Mouse (Mus musculus): ENCODE data around the gene Tcea3. TPM values are rescaled to one million over a fixed set of nuclear protein-coding genes. Genes with fewer than 3 reads are reported as not detected.

The Tcea3 gene
- total RNA-seq, 2 experiments from 2014 or later = 344 to 373 TPM

GRCm38 (mm10) chr4:136261912-136262311, 14.4 kb downstream of the Tcea3 start:
- Histone ChIP-seq H3K27ac (peak overlapping the region; percentile 84), H3K4me3 (no peak overlapping the region)
- DNase-seq = peak; percentile 68
- TF ChIP-seq CTCF (IDR thresholded peaks at IDR 0.05) = 0 out of 2 replicates have a peak, but pooled peaks have one; percentile 1
- intact Hi-C loops (cut with DNase I) = loop anchor here (1.0 to 2.0 kb wide), 2 partner anchors 23 to 63 kb away; no protein-coding TSS in a partner anchor

GRCm38 (mm10) chr4:136263555-136263954, 16.0 kb downstream of the Tcea3 start:
- Histone ChIP-seq H3K27ac (no peak overlapping the region), H3K4me3 (no peak overlapping the region)
- no peak for TF ChIP-seq CTCF (IDR thresholded peaks at IDR 0.05)
- DNase-seq = no peak
- intact Hi-C loops (cut with DNase I) = no loop called here

GRCm38 (mm10) chr4:136266716-136267343, 19.3 kb downstream of the Tcea3 start:
- intact Hi-C loops (cut with DNase I) = no loop called here
- Histone ChIP-seq H3K27ac (no peak overlapping the region), H3K4me3 (no peak overlapping the region)
- no peak for DNase-seq
- no peak for TF ChIP-seq CTCF (IDR thresholded peaks at IDR 0.05)

GRCm38 (mm10) chr4:136268912-136269311, 21.4 kb downstream of the Tcea3 start:
- intact Hi-C loops (cut with DNase I) = no loop called here
- DNase-seq = no peak
- Histone ChIP-seq H3K27ac (no peak overlapping the region), H3K4me3 (no peak overlapping the region)
- no peak for TF ChIP-seq CTCF (IDR thresholded peaks at IDR 0.05)

GRCm38 (mm10) chr4:136270648-136271047, 23.1 kb downstream of the Tcea3 start:
- Histone ChIP-seq H3K27ac (peak overlapping the region; percentile 80), H3K4me3 (no peak overlapping the region)
- intact Hi-C loops (cut with DNase I) = no loop called here
- TF ChIP-seq CTCF (IDR thresholded peaks at IDR 0.05) = no peak
- DNase-seq = peak; percentile 75

- no peak for DNase-seq
- Histone ChIP-seq H3K4me3 (no peak overlapping the region), H3K27ac (peak overlapping the region; percentile 92)
- TF ChIP-seq CTCF (IDR thresholded peaks at IDR 0.05) = no peak
- intact Hi-C loops (cut with DNase I) = no loop called here
Measured at GRCm38 (mm10) chr4:136281097-136281496, 33.6 kb downstream of the Tcea3 start.

GRCm38 (mm10) chr4:136281611-136282010, 34.1 kb downstream of the Tcea3 start:
- intact Hi-C loops (cut with DNase I) = no loop called here
- Histone ChIP-seq H3K4me3 (no peak overlapping the region), H3K27ac (peak overlapping the region; percentile 92)
- peak; percentile 59 for DNase-seq
- no peak for TF ChIP-seq CTCF (IDR thresholded peaks at IDR 0.05)

- intact Hi-C loops (cut with DNase I) = no loop called here
Measured at GRCm38 (mm10) chr4:136282621-136283480, 35.3 kb downstream of the Tcea3 start.

GRCm38 (mm10) chr4:136283783-136284182, 36.3 kb downstream of the Tcea3 start:
- TF ChIP-seq CTCF (IDR thresholded peaks at IDR 0.05) = no peak
- H3K4me3 ChIP-seq = peak overlapping the region; percentile 82
- peak overlapping the region; percentile 92 for H3K27ac ChIP-seq
- intact Hi-C loops (cut with DNase I) = no loop called here
- DNase-seq = no peak

More at GRCm38 (mm10) chr4:136282621-136283480, 35.3 kb downstream of the Tcea3 start:
- DNase-seq = peak; percentile 41
- H3K4me3 ChIP-seq = peak overlapping the region; percentile 7
- H3K27ac ChIP-seq = peak overlapping the region; percentile 92
- no peak for TF ChIP-seq CTCF (IDR thresholded peaks at IDR 0.05)

- peak; percentile 87 for DNase-seq
- intact Hi-C loops (cut with DNase I) = no loop called here
- H3K27ac ChIP-seq = peak within 1 kb of the TSS; percentile 92
- peak within 1 kb of the TSS; percentile 82 for H3K4me3 ChIP-seq
- TF ChIP-seq CTCF (IDR thresholded peaks at IDR 0.05) = no peak
Measured at GRCm38 (mm10) chr4:136284455-136284854, 36.9 kb downstream of the Tcea3 start, which contains the start of gene Zfp46. Zfp46 (plus strand) TSS chr4:136284683.

GRCm38 (mm10) chr4:136284891-136285290, 37.4 kb downstream of the Tcea3 start:
- Histone ChIP-seq H3K27ac (peak overlapping the region; percentile 92), H3K4me3 (peak overlapping the region; percentile 82)
- intact Hi-C loops (cut with DNase I) = loop anchor here (1.0 kb wide), 1 partner anchor 24 kb away; no protein-coding TSS in a partner anchor
- DNase-seq = peak; percentile 37
- no peak for TF ChIP-seq CTCF (IDR thresholded peaks at IDR 0.05)

- peak overlapping the region; percentile 92 for H3K27ac ChIP-seq
- peak overlapping the region; percentile 82 for H3K4me3 ChIP-seq
- TF ChIP-seq CTCF (IDR thresholded peaks at IDR 0.05) = no peak
- intact Hi-C loops (cut with DNase I) = loop anchor here (1.0 kb wide), 1 partner anchor 24 kb away; no protein-coding TSS in a partner anchor
- peak; percentile 97 for DNase-seq
Measured at GRCm38 (mm10) chr4:136285348-136285810, 37.9 kb downstream of the Tcea3 start.

Measured in gastrocnemius, adult 2 months (tissue).